Mouse (Mus musculus) thymus, postnatal 0 days (tissue): ENCODE results near the gene Gm10188. TPM values are rescaled to one million over a fixed set of nuclear protein-coding genes. Genes with fewer than 3 reads are reported as not detected.

Experiments
- DNase-seq: peaks from one replicate; pipeline ENCODE4 v3.0.0-alpha.2; 2015; ENCODE audit warnings: low spot score
- microRNA counts: library from miRNA; unstranded; fragments of <30 nt; microRNA quantifications from one replicate; lab custom pipeline; 2015
- microRNA-seq: library from miRNA; unstranded; fragments of <30 nt; microRNA quantifications from one replicate; pipeline ENCODE4, GENCODE M21; 2016; ENCODE audit warnings: borderline number of aligned reads
- polyA plus RNA-seq: library from polyadenylated mRNA; unstranded; fragments of >200 nt; fragmentation: Nextera tagmentation; extraction: Ambion mirVana; gene quantifications from 2 replicates; pipeline ENCODE4 v1.2.1, GENCODE M21; 2015

Gene Gm10188
- polyA plus RNA-seq, 1 experiment from 2014 or later: not detected

- DNase-seq: no peak
Observed at GRCm38 (mm10) chr1:132195100-132195499, 34.5 kb downstream of the Gm10188 start.

GRCm38 (mm10) chr1:132194624-132195023, 34.9 kb downstream of the Gm10188 start:
- no peak for DNase-seq

GRCm38 (mm10) chr1:132193806-132194205, 35.8 kb downstream of the Gm10188 start:
- no peak for DNase-seq

- no peak for DNase-seq
Observed at GRCm38 (mm10) chr1:132191786-132192680, 37.5 kb downstream of the Gm10188 start.

- DNase-seq: no peak
Observed at GRCm38 (mm10) chr1:132191093-132191785, 38.3 kb downstream of the Gm10188 start, which contains the start of the genes Lemd1 and AC124108.1. TSS of gene Lemd1 (plus strand) at chr1:132191431. TSS of gene AC124108.1 (plus strand) at chr1:132191457.

- DNase-seq: no peak
Observed at GRCm38 (mm10) chr1:132190621-132191092, 38.9 kb downstream of the Gm10188 start.

- peak; percentile 4 for DNase-seq
Observed at GRCm38 (mm10) chr1:132190040-132190513, 39.5 kb downstream of the Gm10188 start.

- no peak for DNase-seq
Observed at GRCm38 (mm10) chr1:132189231-132189630, 40.3 kb downstream of the Gm10188 start.

GRCm38 (mm10) chr1:132188442-132189066, 41.0 kb downstream of the Gm10188 start:
- DNase-seq: no peak

- DNase-seq: no peak
Observed at GRCm38 (mm10) chr1:132186303-132186702, 43.3 kb downstream of the Gm10188 start.

MicroRNA genes within 50 kb of the gene (microRNA counts, 519-probe panel; counts per million panel counts)
- 473 counts per million, percentile 71 among the panel's probes with 10 or more counts for microRNA mmu-miR-135b (lab: Ali Mortazavi, UCI)

Small RNA genes lying within 50 kb of the gene (microRNA-seq; reads per million reads assigned to microRNA genes)
- gene Mir135b: 29.5 reads per million, percentile 32 among the genes with 10 or more reads in this experiment

Other genes with a start within 250 kb of the Gm10188 start
- gene Elk4, start 222.2 kb downstream of the Gm10188 start, polyA plus RNA-seq: 43.2 and 56.0 TPM in 2 replicates
- 15.0 and 17.1 TPM in 2 replicates for gene Mfsd4a, start 161.7 kb downstream of the Gm10188 start, polyA plus RNA-seq
- 1.7 and 1.9 TPM in 2 replicates for gene Cdk18, start 90.1 kb downstream of the Gm10188 start, polyA plus RNA-seq
- gene Lemd1, start 38.3 kb downstream of the Gm10188 start, polyA plus RNA-seq: 0.23 TPM in 1 of 2 replicates, not detected in the other
- gene AC124108.1, start 38.3 kb downstream of the Gm10188 start, polyA plus RNA-seq: not detected in 2 replicates
- gene Klhdc8a, start 68.9 kb upstream of the Gm10188 start, polyA plus RNA-seq: 3.6 and 4.5 TPM in 2 replicates
- 1.7 and 2.2 TPM in 2 replicates for gene Nuak2, start 86.4 kb upstream of the Gm10188 start, polyA plus RNA-seq
- gene Tmcc2, start 161.5 kb upstream of the Gm10188 start, polyA plus RNA-seq: 0.74 and 0.86 TPM in 2 replicates
- gene Dstyk, start 187.8 kb upstream of the Gm10188 start, polyA plus RNA-seq: 4.4 and 4.8 TPM in 2 replicates
- 41.3 and 44.7 TPM in 2 replicates for gene Rbbp5, start 247.6 kb upstream of the Gm10188 start, polyA plus RNA-seq